Mouse (Mus musculus) liver, adult 2 months (tissue): ENCODE measurements around the gene Nek8.

Experiments used
- CTCF ChIP-seq: fragments of 200-500 bp; IDR thresholded peaks from 2 replicates; pipeline ENCODE4 v1.5.1; 2011; ENCODE audit warnings: low read depth, low read length, control low read depth
- POLR2A ChIP-seq: fragments of 200-500 bp; IDR thresholded peaks from 2 replicates; pipeline ENCODE4 v1.6.1; 2011; ENCODE audit warnings: low read length, control low read depth; ENCODE audit not compliant: insufficient read depth; ENCODE audit errors: extremely low read depth

DNA sequence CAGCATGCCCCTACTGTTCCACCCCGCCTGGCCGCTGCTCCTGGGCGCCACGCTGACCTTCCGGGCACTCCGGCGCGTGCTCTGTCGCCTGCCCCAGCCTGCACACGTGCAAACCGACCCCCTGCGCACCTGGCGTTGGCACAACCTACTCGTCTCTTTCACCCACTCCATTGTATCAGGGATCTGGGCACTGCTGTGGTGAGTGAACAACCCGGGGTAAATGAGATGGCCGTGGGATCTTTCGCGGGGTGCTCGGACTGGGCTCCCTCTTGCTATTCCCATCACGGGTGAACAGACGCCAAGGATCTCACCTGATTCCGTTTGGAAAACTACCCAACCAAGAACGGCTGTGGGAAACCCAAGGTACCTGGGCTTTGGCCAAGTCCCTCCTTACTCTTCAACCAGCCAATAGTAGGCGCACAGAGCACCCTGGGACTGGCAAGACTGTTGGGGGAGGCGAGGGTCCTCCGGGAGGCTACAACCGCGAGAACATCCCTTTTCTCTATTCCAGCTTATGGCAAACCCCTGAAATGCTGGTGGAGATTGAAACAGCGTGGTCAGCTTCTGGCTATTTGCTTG lies 2.5 kb upstream of the Nek8 start:
- TF ChIP-seq CTCF = no peak
- no peak for TF ChIP-seq POLR2A
